ENCODE assay signal across 19 mouse cellular contexts in genomic region chr2:17855566-17856264, GRCm38 (mm10).
DNase-seq lines count a peak whose midpoint lies in the region; TF ChIP-seq lines count a peak whose summit lies in the region.
"Had no signal": no experiment of that assay in that cellular context is flagged by ENCODE, and none has a peak within 500 bp of the region (broad histone marks: within the 10 kb centered on the region; RNA-seq: fewer than 3 reads in every experiment).

No protein-coding gene starts in this region.

- 82% methylated on average over 11 of the region's 11 CpGs for WGBS in lung, adult 2 months

- TF ChIP-seq POLR2A in lung, adult 2 months (IDR thresholded peaks at IDR 0.05; ENCODE audit: borderline replicate concordance, extremely low read depth, low read depth, low read length), result no peak

- peak; percentile 49 for TF ChIP-seq CTCF in layer of hippocampus, adult 2 months (conservative IDR thresholded peaks at IDR 0.05)
- TF ChIP-seq CTCF in lung, adult 2 months (IDR thresholded peaks at IDR 0.05; ENCODE audit: insufficient read depth, low read length), result no peak

- H3K27ac ChIP-seq in layer of hippocampus, adult 2 months, result peak overlapping the region; percentile 89
- H3K27ac ChIP-seq: embryonic facial prominence, embryonic 13.5 days; forebrain, embryonic 13.5 days; heart, embryonic 13.5 days; hindbrain, embryonic 15.5 days had no signal

- H3K4me3 ChIP-seq in layer of hippocampus, adult 2 months, result no peak overlapping the region
- no peak overlapping the region for H3K4me3 ChIP-seq in lung, adult 2 months (replicated peaks; ENCODE audit: extremely low read depth, low read depth, low read length)
- H3K4me3 ChIP-seq: embryonic facial prominence, embryonic 13.5 days; forebrain, embryonic 13.5 days; heart, embryonic 13.5 days; hindbrain, embryonic 15.5 days had no signal

- DNase-seq in heart, adult 11 months, result peak; percentile 76
- DNase-seq in heart, adult 18-20 months, result no peak
- DNase-seq in layer of hippocampus, adult 2 months (ENCODE audit: low spot score in 2 of 2), result peak; percentile 36 to 69
- no peak for DNase-seq in layer of hippocampus, adult 9-10 months (ENCODE audit: low spot score)
- peak; percentile 22 for DNase-seq in lung, postnatal 10 days
- DNase-seq in lung, adult 2 months, result no peak
- no peak for DNase-seq in right cerebral cortex, postnatal 14 days
- no peak for DNase-seq in adrenal gland, postnatal 10 days
- DNase-seq: adrenal gland, adult 8-10 months; cerebellum, adult 11-12 months; cerebellum, adult 9-10 months; cerebellum, postnatal 25 days; forebrain, postnatal 0 days; gastrocnemius, postnatal 14 days; heart, postnatal 36 days had no signal

- peaks cover 7% of the 10 kb centered on the region; the same call in 1 of the 2 replicates for H3K4me1 ChIP-seq in lung, adult 2 months (ENCODE audit: control insufficient read depth, insufficient read depth, low read length)

Comparison
In these comparisons a context has a peak if more than half of its experiments do, and no peak if none do; other contexts are left out.
1. DNase-seq: peak in heart, adult 11 months (single experiment), layer of hippocampus, adult 2 months (2 of 2) and lung, postnatal 10 days (single experiment); none in heart, adult 18-20 months (0 of 2), layer of hippocampus, adult 9-10 months (single experiment), lung, adult 2 months (single experiment), right cerebral cortex, postnatal 14 days (single experiment) and adrenal gland, postnatal 10 days (single experiment).